Mouse (Mus musculus): Measurements from ENCODE around the gene Castor1. TPM values are rescaled to one million over a fixed set of nuclear protein-coding genes. Genes with fewer than 3 reads are reported as not detected.

Gene Castor1
- polyA plus RNA-seq, 1 experiment from 2014 or later, result 4.2 TPM

GRCm38 (mm10) chr11:4223393-4224188 lies 5.6 kb downstream of the Castor1 start:
- Histone ChIP-seq H3K27me3 (ENCODE audit: control insufficient read depth, insufficient read depth, low read depth, low read length) (no peaks in the 10 kb centered on the region; the same call in 1 of the 2 replicates), H3K9me3 (replicated peaks; ENCODE audit: control insufficient read depth, low read length, poor library complexity, severe bottlenecking) (no peaks in the 10 kb centered on the region), H3K4me2 (ENCODE audit: low read length) (no peak overlapping the region), H3K4me1 (ENCODE audit: control insufficient read depth, insufficient read depth, low read length) (no peaks in the 10 kb centered on the region), H3K9ac (ENCODE audit: low read depth, low read length) (no peak overlapping the region), H3K36me3 (ENCODE audit: control insufficient read depth, insufficient read depth, low read length) (no peaks in the 10 kb centered on the region), H3K27ac (ENCODE audit: low read length) (no peak overlapping the region), H3K4me3 (ENCODE audit: low read depth, low read length) (no peak overlapping the region)
- 34% methylated on average over 6 of the region's 7 CpGs for WGBS
- ATAC-seq, result no peak

GRCm38 (mm10) chr11:4224223-4224622 lies 6.2 kb downstream of the Castor1 start:
- H3K4me1 ChIP-seq (ENCODE audit: control insufficient read depth, insufficient read depth, low read length), result no peaks in the 10 kb centered on the region
- no peak overlapping the region for H3K9ac ChIP-seq (ENCODE audit: low read depth, low read length)
- WGBS, result 56% methylated on average over 2 of the region's 2 CpGs
- ATAC-seq, result no peak
- H3K36me3 ChIP-seq (ENCODE audit: control insufficient read depth, insufficient read depth, low read length), result no peaks in the 10 kb centered on the region
- H3K9me3 ChIP-seq (replicated peaks; ENCODE audit: control insufficient read depth, low read length, poor library complexity, severe bottlenecking), result no peaks in the 10 kb centered on the region
- H3K4me3 ChIP-seq (ENCODE audit: low read depth, low read length), result no peak overlapping the region
- no peak overlapping the region for H3K4me2 ChIP-seq (ENCODE audit: low read length)
- H3K27ac ChIP-seq (ENCODE audit: low read length), result no peak overlapping the region
- no peaks in the 10 kb centered on the region for H3K27me3 ChIP-seq (ENCODE audit: control insufficient read depth, insufficient read depth, low read depth, low read length)

GRCm38 (mm10) chr11:4226569-4227325 lies 8.7 kb downstream of the Castor1 start:
- 82% methylated on average over 5 of the region's 5 CpGs for WGBS
- ATAC-seq, result no peak
- Histone ChIP-seq H3K4me3 (ENCODE audit: low read depth, low read length) (no peak overlapping the region), H3K27ac (ENCODE audit: low read length) (no peak overlapping the region), H3K9me3 (replicated peaks; ENCODE audit: control insufficient read depth, low read length, poor library complexity, severe bottlenecking) (no peaks in the 10 kb centered on the region), H3K36me3 (ENCODE audit: control insufficient read depth, insufficient read depth, low read length) (no peaks in the 10 kb centered on the region), H3K4me1 (ENCODE audit: control insufficient read depth, insufficient read depth, low read length) (no peaks in the 10 kb centered on the region), H3K9ac (ENCODE audit: low read depth, low read length) (no peak overlapping the region), H3K4me2 (ENCODE audit: low read length) (no peak overlapping the region), H3K27me3 (ENCODE audit: control insufficient read depth, insufficient read depth, low read depth, low read length) (no peaks in the 10 kb centered on the region)

GRCm38 (mm10) chr11:4228463-4228862 lies 10.4 kb downstream of the Castor1 start:
- H3K9ac ChIP-seq (ENCODE audit: low read depth, low read length), result no peak overlapping the region
- no peaks in the 10 kb centered on the region for H3K9me3 ChIP-seq (replicated peaks; ENCODE audit: control insufficient read depth, low read length, poor library complexity, severe bottlenecking)
- no peak overlapping the region for H3K4me2 ChIP-seq (ENCODE audit: low read length)
- no peak overlapping the region for H3K27ac ChIP-seq (ENCODE audit: low read length)
- H3K4me1 ChIP-seq (ENCODE audit: control insufficient read depth, insufficient read depth, low read length), result no peaks in the 10 kb centered on the region
- H3K4me3 ChIP-seq (ENCODE audit: low read depth, low read length), result no peak overlapping the region
- WGBS, result 45% methylated on average over 8 of the region's 8 CpGs
- no peak for ATAC-seq
- no peaks in the 10 kb centered on the region for H3K27me3 ChIP-seq (ENCODE audit: control insufficient read depth, insufficient read depth, low read depth, low read length)
- no peaks in the 10 kb centered on the region for H3K36me3 ChIP-seq (ENCODE audit: control insufficient read depth, insufficient read depth, low read length)

- H3K4me3 ChIP-seq (ENCODE audit: low read depth, low read length), result no peak overlapping the region
- no peaks in the 10 kb centered on the region for H3K9me3 ChIP-seq (replicated peaks; ENCODE audit: control insufficient read depth, low read length, poor library complexity, severe bottlenecking)
- no peak overlapping the region for H3K9ac ChIP-seq (ENCODE audit: low read depth, low read length)
- no peaks in the 10 kb centered on the region for H3K27me3 ChIP-seq (ENCODE audit: control insufficient read depth, insufficient read depth, low read depth, low read length)
- no peak overlapping the region for H3K27ac ChIP-seq (ENCODE audit: low read length)
- H3K4me1 ChIP-seq (ENCODE audit: control insufficient read depth, insufficient read depth, low read length), result no peaks in the 10 kb centered on the region
- H3K36me3 ChIP-seq (ENCODE audit: control insufficient read depth, insufficient read depth, low read length), result no peaks in the 10 kb centered on the region
- ATAC-seq, result no peak
- no peak overlapping the region for H3K4me2 ChIP-seq (ENCODE audit: low read length)
- WGBS, result 65% methylated on average over 4 of the region's 4 CpGs
Observed at GRCm38 (mm10) chr11:4229841-4230240, 11.8 kb downstream of the Castor1 start.

- WGBS, result 93% methylated on average over 2 of the region's 2 CpGs
- H3K27me3 ChIP-seq (ENCODE audit: control insufficient read depth, insufficient read depth, low read depth, low read length), result no peaks in the 10 kb centered on the region
- no peak overlapping the region for H3K27ac ChIP-seq (ENCODE audit: low read length)
- H3K4me2 ChIP-seq (ENCODE audit: low read length), result no peak overlapping the region
- ATAC-seq, result no peak
- no peak overlapping the region for H3K4me3 ChIP-seq (ENCODE audit: low read depth, low read length)
- no peaks in the 10 kb centered on the region for H3K36me3 ChIP-seq (ENCODE audit: control insufficient read depth, insufficient read depth, low read length)
- no peaks in the 10 kb centered on the region for H3K9me3 ChIP-seq (replicated peaks; ENCODE audit: control insufficient read depth, low read length, poor library complexity, severe bottlenecking)
- no peaks in the 10 kb centered on the region for H3K4me1 ChIP-seq (ENCODE audit: control insufficient read depth, insufficient read depth, low read length)
- no peak overlapping the region for H3K9ac ChIP-seq (ENCODE audit: low read depth, low read length)
Observed at GRCm38 (mm10) chr11:4231435-4231834, 13.4 kb downstream of the Castor1 start.

GRCm38 (mm10) chr11:4232644-4233043 lies 14.6 kb downstream of the Castor1 start:
- Histone ChIP-seq H3K9me3 (replicated peaks; ENCODE audit: control insufficient read depth, low read length, poor library complexity, severe bottlenecking) (no peaks in the 10 kb centered on the region), H3K36me3 (ENCODE audit: control insufficient read depth, insufficient read depth, low read length) (no peaks in the 10 kb centered on the region), H3K4me1 (ENCODE audit: control insufficient read depth, insufficient read depth, low read length) (no peaks in the 10 kb centered on the region), H3K9ac (ENCODE audit: low read depth, low read length) (no peak overlapping the region), H3K27ac (ENCODE audit: low read length) (no peak overlapping the region), H3K4me3 (ENCODE audit: low read depth, low read length) (no peak overlapping the region), H3K27me3 (ENCODE audit: control insufficient read depth, insufficient read depth, low read depth, low read length) (no peaks in the 10 kb centered on the region), H3K4me2 (ENCODE audit: low read length) (no peak overlapping the region)
- 82% methylated on average over 12 of the region's 12 CpGs for WGBS
- ATAC-seq, result no peak

- no peak overlapping the region for H3K4me3 ChIP-seq (ENCODE audit: low read depth, low read length)
- no peak for ATAC-seq
- no peaks in the 10 kb centered on the region for H3K36me3 ChIP-seq (ENCODE audit: control insufficient read depth, insufficient read depth, low read length)
- no peak overlapping the region for H3K27ac ChIP-seq (ENCODE audit: low read length)
- no peak overlapping the region for H3K9ac ChIP-seq (ENCODE audit: low read depth, low read length)
- no peaks in the 10 kb centered on the region for H3K27me3 ChIP-seq (ENCODE audit: control insufficient read depth, insufficient read depth, low read depth, low read length)
- 91% methylated on average over 6 of the region's 6 CpGs for WGBS
- no peak overlapping the region for H3K4me2 ChIP-seq (ENCODE audit: low read length)
- no peaks in the 10 kb centered on the region for H3K9me3 ChIP-seq (replicated peaks; ENCODE audit: control insufficient read depth, low read length, poor library complexity, severe bottlenecking)
- no peaks in the 10 kb centered on the region for H3K4me1 ChIP-seq (ENCODE audit: control insufficient read depth, insufficient read depth, low read length)
Observed at GRCm38 (mm10) chr11:4235052-4235655, 17.1 kb downstream of the Castor1 start.

All from midbrain, embryonic 16.5 days (tissue).